Mouse (Mus musculus): ENCODE measurements around the gene Rps10. TPM values are rescaled to one million over a fixed set of nuclear protein-coding genes. Genes with fewer than 3 reads are reported as not detected.

Gene Rps10
- polyA plus RNA-seq (2015; fragmentation: Nextera tagmentation; extraction: Ambion mirVana) = 900 and 901 TPM in 2 replicates

DNA sequence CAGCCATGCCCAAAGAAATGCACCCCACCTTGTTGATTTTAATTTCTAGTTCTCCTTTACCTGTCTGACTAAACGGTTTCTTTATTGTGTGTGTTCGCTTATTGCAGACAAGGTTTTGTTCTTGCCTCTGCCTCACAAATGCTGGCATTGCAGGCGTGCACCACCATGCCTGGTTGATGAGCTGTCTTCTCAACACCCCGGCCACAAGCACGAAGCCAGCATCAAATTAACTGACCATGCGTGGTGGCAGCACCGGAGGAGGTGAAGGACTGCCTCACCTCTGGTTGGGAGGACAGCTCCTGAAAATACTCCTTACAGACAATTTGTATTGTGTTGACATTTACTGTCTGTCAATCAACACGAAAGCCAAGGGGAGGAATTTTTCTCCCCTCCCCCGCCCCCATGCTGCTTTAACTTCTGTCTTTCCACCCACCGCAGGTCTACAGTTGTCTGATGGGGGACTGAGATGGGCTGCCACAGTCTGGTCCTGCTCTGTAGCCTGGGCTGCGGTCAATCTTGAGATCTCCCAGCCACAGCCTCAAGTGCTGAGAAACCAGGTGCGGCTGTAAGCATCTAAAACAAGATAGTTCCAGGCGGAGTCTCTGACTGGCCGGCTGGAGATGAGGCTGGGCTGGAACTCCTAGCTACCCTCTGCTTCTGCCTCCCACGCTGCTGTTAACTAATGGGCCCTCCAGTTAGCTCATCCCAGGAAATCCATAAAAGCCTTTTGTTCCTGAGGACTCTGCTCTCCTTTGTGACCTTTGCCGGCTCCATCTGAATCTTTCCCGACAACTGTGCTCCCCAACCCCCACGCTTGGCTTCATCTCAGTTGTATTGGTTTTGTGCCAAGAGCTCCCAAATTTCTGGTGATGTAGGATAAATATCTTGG, at the start of gene Rps10:
Rps10 (minus strand) TSS at position 538 of the 889 bp plus-strand sequence.
- ATAC-seq (ENCODE audit: low read depth) = no peak
- Histone ChIP-seq H3K4me1 (replicated peaks; ENCODE audit: control insufficient read depth, insufficient read depth, low read length) (peaks cover 10% of the 10 kb centered on the region), H3K4me2 (ENCODE audit: low read depth, low read length) (peak within 1 kb of the TSS; percentile 58), H3K9me3 (ENCODE audit: control insufficient read depth, low read length) (no peaks in the 10 kb centered on the region), H3K27ac (ENCODE audit: low read length) (peak within 1 kb of the TSS; percentile 66), H3K4me3 (ENCODE audit: low read length) (peak within 1 kb of the TSS; percentile 97), H3K9ac (ENCODE audit: low read length) (peak within 1 kb of the TSS; percentile 62), H3K36me3 (ENCODE audit: control insufficient read depth, insufficient read depth, low read length) (peaks cover 19% of the 10 kb centered on the region), H3K27me3 (ENCODE audit: control insufficient read depth, insufficient read depth, low read depth, low read length) (no peaks in the 10 kb centered on the region)
- WGBS = 44% methylated on average over 18 of the region's 18 CpGs

DNA sequence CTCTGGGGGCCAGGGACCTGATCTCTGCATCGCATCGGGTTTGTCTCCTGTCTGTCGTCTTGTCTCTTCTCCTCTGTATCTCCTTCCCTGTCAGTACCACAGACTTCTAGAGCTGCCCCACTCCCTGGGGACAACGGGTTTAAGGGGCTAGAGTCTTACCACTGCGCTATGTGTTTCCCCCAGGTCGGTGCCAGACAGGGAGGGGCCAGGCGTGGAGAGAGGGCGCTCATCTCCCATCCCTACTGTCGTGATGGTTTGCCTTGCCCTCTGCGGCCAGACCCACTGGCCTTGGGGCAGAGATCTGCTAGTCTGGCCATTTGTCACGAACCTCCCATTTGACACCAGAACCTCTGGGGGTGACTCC, 49.1 kb upstream of the Rps10 start:
- peak overlapping the region; percentile 44 for H3K4me3 ChIP-seq (ENCODE audit: low read length)
- H3K9ac ChIP-seq (ENCODE audit: low read length) = peak overlapping the region; percentile 47; the same call in 1 of the 2 replicates
- WGBS = 1% methylated on average over 11 of the region's 11 CpGs
- H3K27ac ChIP-seq (ENCODE audit: low read length) = no peak overlapping the region
- no peaks in the 10 kb centered on the region for H3K36me3 ChIP-seq (ENCODE audit: control insufficient read depth, insufficient read depth, low read length)
- H3K9me3 ChIP-seq (ENCODE audit: control insufficient read depth, low read length) = no peaks in the 10 kb centered on the region
- peaks cover 7% of the 10 kb centered on the region for H3K4me1 ChIP-seq (replicated peaks; ENCODE audit: control insufficient read depth, insufficient read depth, low read length)
- H3K27me3 ChIP-seq (ENCODE audit: control insufficient read depth, insufficient read depth, low read depth, low read length) = peaks cover 27% of the 10 kb centered on the region
- H3K4me2 ChIP-seq (ENCODE audit: low read depth, low read length) = peak overlapping the region; percentile 79
- ATAC-seq (ENCODE audit: low read depth) = no peak; the same call in 1 of the 2 replicates

DNA sequence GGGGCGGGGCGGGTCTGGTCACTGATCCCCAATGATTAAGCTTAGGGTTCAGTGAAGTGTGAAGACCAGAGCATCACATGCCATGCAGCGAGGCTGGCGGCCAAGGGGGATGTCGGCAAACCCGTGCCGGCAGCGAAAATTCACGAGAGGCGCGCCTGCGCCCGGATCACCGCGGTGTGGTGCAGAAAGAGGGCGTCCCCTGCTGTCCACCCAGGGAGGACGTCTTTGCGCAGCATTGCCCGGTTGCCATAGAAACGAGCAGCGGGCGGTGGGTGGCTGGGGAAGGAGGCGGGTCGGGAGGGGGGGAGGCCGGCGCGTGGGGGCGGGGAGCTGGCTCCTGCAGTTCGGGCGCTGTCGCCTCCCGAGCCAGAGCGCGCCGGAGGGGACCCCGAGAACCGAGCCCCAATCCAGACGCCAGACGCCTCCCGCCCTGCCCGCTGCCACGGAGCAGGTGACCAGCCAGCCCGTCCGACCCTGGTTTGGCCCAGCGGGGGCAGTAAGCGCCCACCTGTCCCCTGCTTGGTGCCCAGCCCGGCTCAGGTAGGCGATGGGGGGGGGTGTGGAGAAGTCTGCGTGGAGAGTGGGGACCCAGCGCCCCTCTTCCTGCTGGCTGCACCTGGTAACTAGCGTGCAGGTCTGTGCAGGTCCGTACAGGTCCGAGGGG, 48.5 kb upstream of the Rps10 start:
- peak overlapping the region; percentile 47 for H3K9ac ChIP-seq (ENCODE audit: low read length)

DNA sequence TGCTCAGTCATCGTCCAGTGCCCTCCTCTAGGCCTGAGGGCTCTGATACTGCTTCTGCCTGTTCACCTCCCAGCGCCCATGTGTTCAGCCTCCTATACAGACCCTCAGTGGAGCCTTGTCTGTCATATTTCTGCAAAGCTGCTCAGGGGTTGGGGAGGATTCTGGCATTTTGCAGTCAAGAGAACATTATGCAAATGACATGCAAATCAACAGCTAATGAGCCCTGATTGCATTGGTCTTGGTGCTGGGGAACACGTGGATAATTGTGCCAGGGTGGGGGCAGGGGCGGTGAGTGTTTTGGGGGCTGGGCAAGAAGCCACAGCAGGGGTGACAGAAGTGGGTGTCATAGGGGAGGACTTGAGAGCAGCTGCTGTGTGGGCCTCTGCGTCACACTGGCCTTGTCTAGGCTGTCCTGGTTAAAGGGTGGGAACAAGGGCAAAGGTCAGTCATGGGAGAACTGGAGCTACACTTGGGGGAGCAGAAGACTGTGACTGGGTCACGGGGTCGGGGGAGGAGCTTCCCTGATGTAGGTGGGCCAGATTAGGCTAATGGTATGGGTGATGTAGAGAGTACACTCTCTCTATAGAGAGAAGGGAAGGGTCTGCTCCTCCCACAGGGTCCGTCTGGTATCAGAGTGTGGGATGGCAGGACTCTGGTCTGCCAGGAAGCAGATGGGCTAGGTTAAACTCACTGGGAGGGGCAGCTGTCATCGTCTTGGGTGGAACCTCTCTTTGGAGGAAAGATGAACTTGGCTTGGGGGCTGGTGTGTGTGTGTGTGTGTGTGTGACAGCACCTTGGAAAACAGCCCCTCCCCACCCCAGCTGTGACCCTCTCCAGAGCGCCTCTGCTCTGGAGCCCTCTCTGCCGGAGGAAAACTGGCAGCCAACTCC, 42.7 kb upstream of the Rps10 start:
- Histone ChIP-seq H3K36me3 (ENCODE audit: control insufficient read depth, insufficient read depth, low read length) (no peaks in the 10 kb centered on the region), H3K9me3 (ENCODE audit: control insufficient read depth, low read length) (no peaks in the 10 kb centered on the region), H3K4me1 (replicated peaks; ENCODE audit: control insufficient read depth, insufficient read depth, low read length) (peaks cover 7% of the 10 kb centered on the region), H3K9ac (ENCODE audit: low read length) (no peak overlapping the region), H3K4me2 (ENCODE audit: low read depth, low read length) (no peak overlapping the region), H3K27ac (ENCODE audit: low read length) (no peak overlapping the region), H3K27me3 (ENCODE audit: control insufficient read depth, insufficient read depth, low read depth, low read length) (peaks cover 2% of the 10 kb centered on the region; the same call in 1 of the 2 replicates), H3K4me3 (ENCODE audit: low read length) (no peak overlapping the region)
- ATAC-seq (ENCODE audit: low read depth) = peak; percentile 69
- WGBS = 36% methylated on average over 11 of the region's 11 CpGs

More for the DNA sequence above, 48.5 kb upstream of the Rps10 start:
- no peaks in the 10 kb centered on the region for H3K9me3 ChIP-seq (ENCODE audit: control insufficient read depth, low read length)
- H3K27me3 ChIP-seq (ENCODE audit: control insufficient read depth, insufficient read depth, low read depth, low read length) = peaks cover 27% of the 10 kb centered on the region
- no peaks in the 10 kb centered on the region for H3K36me3 ChIP-seq (ENCODE audit: control insufficient read depth, insufficient read depth, low read length)
- WGBS = under 1% methylated on average over 48 of the region's 53 CpGs
- ATAC-seq (ENCODE audit: low read depth) = peak; percentile 63
- no peak overlapping the region for H3K27ac ChIP-seq (ENCODE audit: low read length)
- H3K4me3 ChIP-seq (ENCODE audit: low read length) = peak overlapping the region; percentile 44
- peaks cover 7% of the 10 kb centered on the region for H3K4me1 ChIP-seq (replicated peaks; ENCODE audit: control insufficient read depth, insufficient read depth, low read length)
- H3K4me2 ChIP-seq (ENCODE audit: low read depth, low read length) = peak overlapping the region; percentile 79

DNA sequence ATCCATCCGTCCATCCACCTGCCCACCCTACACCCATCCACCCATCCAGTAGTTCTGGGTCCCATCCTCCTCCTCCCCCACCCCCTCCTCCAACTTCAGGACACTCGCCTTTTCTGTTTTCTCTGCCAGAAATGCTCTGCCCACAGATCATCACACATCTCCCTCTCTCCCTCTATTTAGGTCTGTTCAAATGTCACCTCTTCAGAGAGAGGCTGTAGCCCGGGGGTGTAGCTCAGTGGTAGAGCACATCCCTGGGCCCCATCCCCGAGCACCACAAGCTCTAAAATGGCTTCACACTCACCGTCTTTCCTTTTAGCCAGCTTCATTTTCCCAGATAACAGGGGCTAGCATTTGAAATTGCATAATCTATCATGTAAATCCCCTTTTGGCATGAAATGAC, 41.3 kb upstream of the Rps10 start:
- no peaks in the 10 kb centered on the region for H3K36me3 ChIP-seq (ENCODE audit: control insufficient read depth, insufficient read depth, low read length)

DNA sequence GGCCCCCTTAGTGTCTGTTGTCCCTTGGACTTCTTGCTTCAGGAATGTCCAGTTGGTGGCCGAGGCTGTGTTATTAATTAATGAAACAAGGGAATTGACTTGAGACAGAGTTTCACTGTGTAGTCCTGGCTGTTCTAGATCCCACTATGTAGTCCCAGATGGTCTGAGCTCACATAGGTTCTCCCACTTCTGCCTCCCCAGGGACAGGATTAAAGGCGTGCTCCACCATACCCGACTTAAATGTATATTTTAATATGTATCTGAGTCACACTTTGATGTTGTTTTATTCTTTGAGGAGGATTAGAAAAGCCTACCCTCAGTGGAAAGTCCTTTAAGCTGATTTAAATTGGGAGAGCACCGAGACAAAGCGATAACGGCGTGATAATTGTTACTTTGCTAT, 39.8 kb upstream of the Rps10 start:
- H3K4me2 ChIP-seq (ENCODE audit: low read depth, low read length) = no peak overlapping the region
- H3K9me3 ChIP-seq (ENCODE audit: control insufficient read depth, low read length) = no peaks in the 10 kb centered on the region
- peaks cover 7% of the 10 kb centered on the region for H3K4me1 ChIP-seq (replicated peaks; ENCODE audit: control insufficient read depth, insufficient read depth, low read length)
- no peaks in the 10 kb centered on the region for H3K27me3 ChIP-seq (ENCODE audit: control insufficient read depth, insufficient read depth, low read depth, low read length)
- no peak overlapping the region for H3K27ac ChIP-seq (ENCODE audit: low read length)
- WGBS = 53% methylated on average over 7 of the region's 7 CpGs
- no peak overlapping the region for H3K9ac ChIP-seq (ENCODE audit: low read length)
- no peak overlapping the region for H3K4me3 ChIP-seq (ENCODE audit: low read length)
- ATAC-seq (ENCODE audit: low read depth) = no peak
- no peaks in the 10 kb centered on the region for H3K36me3 ChIP-seq (ENCODE audit: control insufficient read depth, insufficient read depth, low read length)

More for the DNA sequence above, 41.3 kb upstream of the Rps10 start:
- Histone ChIP-seq H3K4me1 (replicated peaks; ENCODE audit: control insufficient read depth, insufficient read depth, low read length) (peaks cover 7% of the 10 kb centered on the region), H3K4me3 (ENCODE audit: low read length) (no peak overlapping the region), H3K27ac (ENCODE audit: low read length) (no peak overlapping the region), H3K27me3 (ENCODE audit: control insufficient read depth, insufficient read depth, low read depth, low read length) (no peaks in the 10 kb centered on the region), H3K9me3 (ENCODE audit: control insufficient read depth, low read length) (no peaks in the 10 kb centered on the region), H3K9ac (ENCODE audit: low read length) (no peak overlapping the region), H3K4me2 (ENCODE audit: low read depth, low read length) (no peak overlapping the region)
- no peak for ATAC-seq (ENCODE audit: low read depth)
- 70% methylated on average over 5 of the region's 5 CpGs for WGBS

DNA sequence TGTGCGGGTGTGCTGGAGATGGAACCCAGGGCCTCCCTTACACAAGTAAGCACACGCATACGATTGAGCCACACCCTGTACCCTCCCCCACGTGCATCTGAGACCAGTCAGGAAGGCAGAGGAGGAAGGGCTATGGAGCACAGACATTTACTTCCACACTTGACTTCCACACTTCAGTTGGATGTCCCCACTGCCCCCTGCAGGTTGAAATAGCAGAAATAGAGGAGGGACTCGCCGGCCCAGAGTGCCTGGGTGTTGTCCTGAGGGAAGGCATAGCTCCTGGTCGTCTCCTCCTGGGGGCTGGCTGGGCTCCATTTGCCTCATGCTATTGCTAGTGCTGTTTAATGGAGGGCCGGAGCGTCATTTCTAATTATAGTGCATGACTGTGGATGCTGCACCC, 39.0 kb upstream of the Rps10 start:
- 57% methylated on average over 9 of the region's 9 CpGs for WGBS
- peaks cover 7% of the 10 kb centered on the region for H3K4me1 ChIP-seq (replicated peaks; ENCODE audit: control insufficient read depth, insufficient read depth, low read length)
- ATAC-seq (ENCODE audit: low read depth) = no peak

DNA sequence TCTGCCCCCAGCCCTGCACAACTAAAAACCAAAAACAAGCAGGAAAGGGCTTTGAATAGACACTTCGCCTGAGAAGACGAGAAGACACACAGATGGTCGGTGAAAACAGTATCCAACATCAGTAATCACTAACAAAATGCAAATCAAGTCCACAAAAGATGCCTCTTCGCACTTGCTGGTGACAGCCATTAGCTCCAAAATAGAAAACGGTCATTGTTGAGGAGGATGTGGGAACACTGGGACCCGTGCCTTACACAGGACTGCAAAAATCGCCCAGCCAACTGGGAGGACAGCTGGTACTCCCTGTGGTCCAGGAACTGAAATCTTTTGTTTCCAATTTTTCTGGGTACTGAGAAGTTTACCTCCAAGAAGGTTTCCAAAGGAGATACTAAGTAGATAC, 37.5 kb upstream of the Rps10 start:
- no peaks in the 10 kb centered on the region for H3K27me3 ChIP-seq (ENCODE audit: control insufficient read depth, insufficient read depth, low read depth, low read length)
- no peak overlapping the region for H3K4me2 ChIP-seq (ENCODE audit: low read depth, low read length)
- WGBS = 85% methylated on average over 7 of the region's 7 CpGs
- H3K9ac ChIP-seq (ENCODE audit: low read length) = no peak overlapping the region
- no peaks in the 10 kb centered on the region for H3K9me3 ChIP-seq (ENCODE audit: control insufficient read depth, low read length)
- no peak for ATAC-seq (ENCODE audit: low read depth)
- no peak overlapping the region for H3K27ac ChIP-seq (ENCODE audit: low read length)
- H3K36me3 ChIP-seq (ENCODE audit: control insufficient read depth, insufficient read depth, low read length) = no peaks in the 10 kb centered on the region
- H3K4me3 ChIP-seq (ENCODE audit: low read length) = no peak overlapping the region
- no peaks in the 10 kb centered on the region for H3K4me1 ChIP-seq (replicated peaks; ENCODE audit: control insufficient read depth, insufficient read depth, low read length)

More for the DNA sequence above, 39.0 kb upstream of the Rps10 start:
- Histone ChIP-seq H3K9me3 (ENCODE audit: control insufficient read depth, low read length) (no peaks in the 10 kb centered on the region), H3K27ac (ENCODE audit: low read length) (no peak overlapping the region), H3K9ac (ENCODE audit: low read length) (no peak overlapping the region), H3K27me3 (ENCODE audit: control insufficient read depth, insufficient read depth, low read depth, low read length) (no peaks in the 10 kb centered on the region), H3K4me2 (ENCODE audit: low read depth, low read length) (no peak overlapping the region), H3K36me3 (ENCODE audit: control insufficient read depth, insufficient read depth, low read length) (no peaks in the 10 kb centered on the region), H3K4me3 (ENCODE audit: low read length) (no peak overlapping the region)
